Mouse (Mus musculus): Measurements from ENCODE around the gene Cped1.

Cped1 gene

GRCm38 (mm10) chr6:22161944-22162343 lies 176.2 kb downstream of the Cped1 start:
- no peak for DNase-seq (ENCODE audit: low spot score in 2 of 2)

- DNase-seq (ENCODE audit: low spot score in 2 of 2): no peak
Measured at GRCm38 (mm10) chr6:22168388-22168787, 182.7 kb downstream of the Cped1 start.

- no peak for DNase-seq (ENCODE audit: low spot score in 2 of 2)
Measured at GRCm38 (mm10) chr6:22178721-22179295, 193.1 kb downstream of the Cped1 start.

GRCm38 (mm10) chr6:22180316-22180715 lies 194.6 kb downstream of the Cped1 start:
- no peak for DNase-seq (ENCODE audit: low spot score in 2 of 2)

- DNase-seq (ENCODE audit: low spot score in 2 of 2): no peak
Measured at GRCm38 (mm10) chr6:22186967-22187366, 201.3 kb downstream of the Cped1 start.

- no peak for DNase-seq (ENCODE audit: low spot score in 2 of 2)
Measured at GRCm38 (mm10) chr6:22189346-22190335, 203.9 kb downstream of the Cped1 start.

GRCm38 (mm10) chr6:22198603-22199002 lies 212.9 kb downstream of the Cped1 start:
- no peak for DNase-seq (ENCODE audit: low spot score in 2 of 2)

- no peak for DNase-seq (ENCODE audit: low spot score in 2 of 2)
Measured at GRCm38 (mm10) chr6:22199473-22199872, 213.8 kb downstream of the Cped1 start.

GRCm38 (mm10) chr6:22200133-22200532 lies 214.4 kb downstream of the Cped1 start:
- no peak for DNase-seq (ENCODE audit: low spot score in 2 of 2)

- DNase-seq (ENCODE audit: low spot score in 2 of 2): no peak
Measured at GRCm38 (mm10) chr6:22201879-22202278, 216.2 kb downstream of the Cped1 start.

- no peak for DNase-seq (ENCODE audit: low spot score in 2 of 2)
Measured at GRCm38 (mm10) chr6:22205030-22205750, 219.5 kb downstream of the Cped1 start.

GRCm38 (mm10) chr6:22205751-22206121 lies 220.0 kb downstream of the Cped1 start:
- DNase-seq (ENCODE audit: low spot score in 2 of 2): no peak

GRCm38 (mm10) chr6:22206179-22206578 lies 220.5 kb downstream of the Cped1 start:
- no peak for DNase-seq (ENCODE audit: low spot score in 2 of 2)

- no peak for DNase-seq (ENCODE audit: low spot score in 2 of 2)
Measured at GRCm38 (mm10) chr6:22206630-22207293, 221.0 kb downstream of the Cped1 start.

- DNase-seq (ENCODE audit: low spot score in 2 of 2): no peak
Measured at GRCm38 (mm10) chr6:22212158-22212557, 226.4 kb downstream of the Cped1 start.

GRCm38 (mm10) chr6:22213187-22213586 lies 227.5 kb downstream of the Cped1 start:
- no peak for DNase-seq (ENCODE audit: low spot score in 2 of 2)

GRCm38 (mm10) chr6:22213813-22214212 lies 228.1 kb downstream of the Cped1 start:
- DNase-seq (ENCODE audit: low spot score in 2 of 2): no peak

- DNase-seq (ENCODE audit: low spot score in 2 of 2): no peak
Measured at GRCm38 (mm10) chr6:22214665-22215064, 228.9 kb downstream of the Cped1 start.

- no peak for DNase-seq (ENCODE audit: low spot score in 2 of 2)
Measured at GRCm38 (mm10) chr6:22216276-22216973, 230.7 kb downstream of the Cped1 start.

- no peak for DNase-seq (ENCODE audit: low spot score in 2 of 2)
Measured at GRCm38 (mm10) chr6:22221134-22221533, 235.4 kb downstream of the Cped1 start.

- no peak for DNase-seq (ENCODE audit: low spot score in 2 of 2)
Measured at GRCm38 (mm10) chr6:22222087-22222486, 236.4 kb downstream of the Cped1 start.
